Mouse (Mus musculus): Measurements from ENCODE around the gene Macf1.

Macf1 gene

GRCm38 (mm10) chr4:123427900-123428684, 256.1 kb downstream of the Macf1 start:
- no peak for DNase-seq

- no peak for DNase-seq
These were observed 256.8 kb downstream of the Macf1 start for GRCm38 (mm10) chr4:123427271-123427899.

DNA sequence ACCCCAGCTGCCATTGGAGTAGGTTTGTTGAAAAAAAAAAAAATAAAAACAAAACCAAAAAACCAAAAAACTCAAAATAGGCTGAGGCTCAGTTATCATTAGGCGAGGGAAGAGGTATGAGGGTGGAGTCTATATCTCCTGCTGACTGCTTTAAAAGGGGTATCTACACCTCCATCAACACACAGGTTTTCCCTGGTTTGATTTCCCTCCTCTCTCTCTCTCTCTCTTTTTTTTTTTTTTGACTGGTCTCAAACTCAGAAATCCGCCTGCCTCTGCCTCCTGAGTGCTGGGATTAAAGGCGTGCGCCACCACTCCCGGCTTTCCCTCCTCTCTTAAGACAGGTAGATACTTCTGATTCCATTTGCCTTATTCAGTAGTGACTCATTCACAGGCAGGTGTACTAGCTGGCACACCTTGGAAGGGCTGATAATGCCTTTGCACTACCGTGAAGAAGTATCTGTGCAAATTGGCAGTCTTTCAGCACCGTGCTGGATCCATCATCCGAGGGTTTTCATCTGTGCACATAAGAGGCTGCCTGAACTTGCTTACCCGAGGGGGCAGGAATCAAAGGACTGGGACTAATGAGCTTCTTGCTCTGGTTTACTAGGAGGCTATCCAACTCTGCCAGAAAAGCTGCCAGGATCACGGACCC, 257.6 kb downstream of the Macf1 start:
- DNase-seq = no peak

GRCm38 (mm10) chr4:123425672-123426272, 258.4 kb downstream of the Macf1 start:
- peak in 1 of 2 experiments; percentile 45 for DNase-seq

- peak; percentile 47 to 64 for DNase-seq
These were observed 260.1 kb downstream of the Macf1 start for GRCm38 (mm10) chr4:123424050-123424449.

- peak in 1 of 2 experiments; percentile 43 for DNase-seq
These were observed 261.3 kb downstream of the Macf1 start for GRCm38 (mm10) chr4:123422828-123423227.

- no peak for DNase-seq
These were observed 266.1 kb downstream of the Macf1 start for GRCm38 (mm10) chr4:123418032-123418431.

DNA sequence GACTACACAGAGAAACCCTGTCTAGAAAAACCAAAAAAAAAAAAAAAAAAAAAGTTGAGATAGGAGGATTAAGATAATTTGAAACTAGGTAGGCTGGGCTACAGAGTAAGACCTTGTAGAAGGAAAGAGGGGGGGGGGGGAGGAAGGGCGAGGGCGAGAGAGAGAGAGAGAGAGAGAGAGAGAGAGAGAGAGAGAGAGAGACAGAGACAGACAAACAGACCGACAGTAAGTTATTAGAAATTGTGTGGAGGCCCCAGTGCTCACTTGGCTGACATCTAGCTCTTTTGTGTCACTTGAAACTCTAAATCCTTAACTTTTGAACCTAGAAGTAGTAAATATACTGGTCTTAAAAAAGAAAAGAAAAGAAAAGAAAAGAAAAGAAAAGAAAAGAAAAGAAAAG, 266.7 kb downstream of the Macf1 start:
- DNase-seq = no peak

GRCm38 (mm10) chr4:123416829-123417228, 267.3 kb downstream of the Macf1 start:
- DNase-seq = no peak

DNA sequence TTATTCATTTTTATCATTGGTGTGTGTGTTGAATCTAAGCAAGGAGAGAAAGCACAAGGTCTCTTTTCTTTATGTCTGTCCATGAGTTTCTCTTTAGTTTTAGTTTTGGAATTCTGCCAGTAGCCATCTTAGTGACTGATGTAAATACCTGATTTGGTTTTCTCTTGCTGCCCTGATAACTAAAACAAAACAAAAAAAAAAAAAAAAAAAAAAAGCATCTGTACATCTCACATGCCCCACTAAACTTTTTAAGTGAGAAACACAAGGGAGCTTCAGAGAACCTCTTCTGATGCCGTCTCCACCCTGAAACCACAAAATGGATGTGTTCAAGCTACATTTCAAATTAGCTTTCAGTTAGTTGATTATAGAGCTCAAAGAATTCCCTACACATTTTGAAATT, 268.6 kb downstream of the Macf1 start:
- DNase-seq = no peak

DNA sequence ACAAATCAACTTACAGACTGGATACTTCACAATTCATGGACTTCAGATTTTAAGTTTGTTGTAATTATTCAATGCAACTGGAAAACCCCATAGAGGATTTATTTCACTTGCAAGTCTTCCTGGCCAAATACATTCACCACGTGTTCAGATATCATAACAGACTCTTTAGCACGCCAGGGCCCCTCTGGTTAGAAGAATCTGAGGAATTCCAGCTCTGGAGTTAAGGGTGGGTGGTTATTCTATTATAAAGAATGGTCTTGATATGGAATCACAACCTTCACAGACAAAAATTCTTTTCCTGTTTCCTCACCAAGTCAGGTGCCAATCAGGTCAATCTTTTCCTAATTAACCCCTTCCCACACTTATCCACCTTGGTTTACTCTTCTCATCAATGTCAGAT, 270.3 kb downstream of the Macf1 start:
- DNase-seq = no peak

- no peak for DNase-seq
These were observed 271.2 kb downstream of the Macf1 start for GRCm38 (mm10) chr4:123412981-123413380.

DNA sequence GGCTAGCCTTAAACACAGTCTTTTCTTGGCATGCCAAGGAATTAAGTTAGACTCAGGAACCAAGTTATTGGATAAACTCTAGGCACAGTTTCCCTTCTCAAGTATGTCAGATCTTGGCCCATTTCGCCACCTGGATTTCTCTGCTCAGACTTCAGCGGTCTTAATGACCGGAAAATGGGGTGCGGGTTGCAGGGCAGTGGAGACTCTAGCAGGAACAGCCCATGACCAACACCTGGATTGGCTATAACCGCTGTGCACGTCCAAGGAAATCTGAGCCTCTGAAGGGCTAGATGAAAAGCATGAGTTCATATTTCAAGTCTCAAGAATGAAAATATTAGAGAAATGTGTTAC, 271.7 kb downstream of the Macf1 start:
- no peak for DNase-seq

- peak; percentile 80 to 84 for DNase-seq
These were observed 272.2 kb downstream of the Macf1 start for GRCm38 (mm10) chr4:123411732-123412527.

DNA sequence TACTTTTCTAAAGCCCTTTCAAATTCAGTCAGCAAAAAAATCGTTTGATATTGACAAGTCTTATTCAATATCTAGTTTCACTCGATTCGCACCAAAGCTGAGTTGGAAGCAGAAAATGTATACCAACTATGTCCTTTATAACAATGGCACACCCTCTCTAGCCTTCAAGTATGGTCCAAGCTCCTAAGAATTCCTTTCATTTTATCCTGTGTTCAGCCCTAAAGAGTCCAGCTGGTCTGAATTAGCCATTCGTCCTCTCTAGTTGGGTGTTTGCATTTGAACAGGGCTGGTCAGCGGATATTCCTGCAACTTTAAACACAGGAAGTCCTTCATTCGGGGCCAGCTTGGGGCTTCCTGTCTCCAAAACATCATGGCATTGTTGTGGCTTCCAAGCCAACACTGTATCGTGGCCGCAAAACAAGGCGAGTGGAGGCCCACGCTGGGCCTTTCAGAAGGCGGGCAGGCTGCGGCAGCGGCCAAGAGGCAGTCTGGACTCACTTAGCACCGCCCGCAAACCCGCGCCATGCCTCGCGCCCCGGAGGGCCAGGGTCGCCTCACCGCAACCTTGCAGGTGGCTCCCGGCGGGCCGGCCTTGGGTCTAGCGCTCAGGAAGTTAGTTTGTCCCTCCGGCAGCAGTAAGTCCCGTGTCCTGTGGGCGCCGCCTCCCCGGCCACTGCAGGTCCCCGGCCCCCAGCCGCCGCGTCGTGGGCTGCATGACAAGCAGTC, 273.0 kb downstream of the Macf1 start:
- peak in 1 of 2 experiments; percentile 37 for DNase-seq

DNA sequence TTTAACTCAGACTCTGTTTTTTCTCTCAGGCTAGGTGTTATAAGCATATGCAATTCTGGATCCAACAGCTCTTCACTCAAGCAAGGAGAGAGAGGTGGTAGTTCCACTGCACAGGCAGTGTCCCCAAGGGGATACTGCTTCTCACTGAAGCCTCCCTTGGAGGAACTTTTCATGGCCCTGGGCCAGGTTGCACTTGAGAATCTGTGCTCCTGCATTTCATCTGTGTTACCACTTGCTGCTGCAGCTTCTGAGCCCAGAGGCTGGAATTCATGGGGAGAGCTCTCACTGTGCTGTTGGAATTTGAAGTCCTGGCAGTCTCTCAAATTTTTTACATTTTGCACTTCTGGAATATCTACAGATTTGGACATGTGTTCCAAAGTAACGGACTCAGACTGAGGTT, 274.4 kb downstream of the Macf1 start:
- DNase-seq = no peak

- DNase-seq = no peak
These were observed 275.0 kb downstream of the Macf1 start for GRCm38 (mm10) chr4:123409034-123409692.

- no peak for DNase-seq
These were observed 276.4 kb downstream of the Macf1 start for GRCm38 (mm10) chr4:123407792-123408191.

GRCm38 (mm10) chr4:123404056-123404455, 280.1 kb downstream of the Macf1 start:
- DNase-seq = no peak

DNA sequence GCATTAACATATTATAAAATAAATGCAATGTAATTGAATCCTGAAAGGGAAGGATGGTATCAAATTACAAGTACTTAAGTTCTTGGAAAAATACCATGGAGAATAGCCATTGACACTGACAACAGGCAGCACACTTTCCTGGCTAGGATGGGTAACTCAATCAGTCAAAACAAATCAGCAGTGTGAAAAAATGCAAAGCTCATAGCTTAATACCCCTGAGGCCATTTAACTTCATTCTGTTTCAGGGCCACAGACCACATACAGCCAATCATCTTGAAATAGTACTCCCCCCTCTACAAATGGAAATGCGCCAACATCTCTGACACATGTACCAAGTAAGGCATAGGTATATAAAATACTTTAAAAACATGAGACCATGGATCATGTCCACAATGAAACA, 281.9 kb downstream of the Macf1 start:
- DNase-seq = no peak

DNA sequence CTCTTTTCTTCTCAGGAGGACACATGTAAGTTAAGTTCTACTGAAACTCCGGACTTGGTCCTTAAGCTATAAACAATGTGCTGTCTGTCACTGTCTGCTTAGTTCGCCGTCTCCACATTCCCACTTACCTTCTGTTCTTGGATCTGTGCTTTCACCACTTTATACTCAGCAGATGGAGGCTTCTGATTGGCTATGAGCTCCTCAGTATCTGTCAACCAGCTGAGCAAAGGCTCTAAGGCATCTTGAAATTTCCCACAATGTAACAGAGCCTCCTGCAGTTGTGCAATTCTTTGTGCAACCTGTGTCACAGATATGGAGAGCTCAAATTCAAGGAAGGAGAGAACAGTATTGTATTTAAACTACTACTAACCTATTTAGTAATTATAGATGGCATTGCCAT, 282.9 kb downstream of the Macf1 start:
- no peak for DNase-seq
